Mouse (Mus musculus) liver, embryonic 14.5 days (tissue): ENCODE measurements around the gene Trem3. TPM values are rescaled to one million over a fixed set of nuclear protein-coding genes. Genes with fewer than 3 reads are reported as not detected.
A peak's percentile ranks its signal among the peaks of the same experiment; 100 is the strongest.

ENCODE experiments used
- ATAC-seq: fragments of 200-750 bp; cut with Nextera tagmentation; 2 replicates; pipeline ENCODE4 v1.8.0; 2017; ENCODE audit warnings: moderate number of reproducible peaks, mild to moderate bottlenecking, moderate library complexity; ENCODE audit not compliant: insufficient read depth
- DNase-seq, 3 experiments: peaks; one replicate each; pipeline ENCODE4 v3.0.0-alpha.2; 2012 to 2013; ENCODE audit warnings: low read depth in 3 of 3, low spot score in 3 of 3
- H3K27ac ChIP-seq: fragments of 300-500 bp; sonication (generic); 2 replicates; pipeline ENCODE4 v1.5.1; 2014; ENCODE audit warnings: moderate library complexity, mild to moderate bottlenecking, control low read depth, inconsistent platforms
- H3K27me3 ChIP-seq: fragments of 300-500 bp; sonication (generic); 2 replicates; pipeline ENCODE4 v1.6.1; 2014; ENCODE audit warnings: mild to moderate bottlenecking, low read length, moderate library complexity; ENCODE audit not compliant: control insufficient read depth, insufficient read depth
- H3K36me3 ChIP-seq: fragments of 300-500 bp; sonication (generic); replicated peaks from 2 replicates; pipeline ENCODE4 v1.6.1; 2014; ENCODE audit warnings: low read depth; ENCODE audit not compliant: control insufficient read depth, insufficient read depth
- H3K4me1 ChIP-seq, 2 experiments: fragments of 200-500 bp in 1 of 2; fragments of 300-500 bp in 1 of 2; sonication (generic) in 1 of 2; replicated peaks; 2 replicates each; pipeline ENCODE4 v1.6.1; 2012 to 2014; ENCODE audit warnings: antibody characterized with exemption in 1 of 2, inconsistent platforms in 1 of 2, low read length in 1 of 2; ENCODE audit not compliant: control insufficient read depth in 2 of 2, insufficient read depth in 2 of 2
- H3K4me2 ChIP-seq: fragments of 300-500 bp; sonication (generic); 2 replicates; pipeline ENCODE4 v1.6.1; 2014; ENCODE audit warnings: low read depth, mild to moderate bottlenecking, control low read depth, moderate library complexity
- H3K4me3 ChIP-seq, 2 experiments: fragments of 200-500 bp in 1 of 2; fragments of 300-500 bp in 1 of 2; sonication (generic) in 1 of 2; 2 replicates each; pipeline ENCODE4 v1.5.1; 2012 to 2014; ENCODE audit warnings: low read depth in 2 of 2, low read length in 2 of 2, mild to moderate bottlenecking in 2 of 2, control low read depth in 1 of 2, inconsistent platforms in 1 of 2, moderate library complexity in 1 of 2; ENCODE audit not compliant: insufficient read depth in 1 of 2
- H3K9ac ChIP-seq: fragments of 300-500 bp; sonication (generic); replicated peaks from 2 replicates; pipeline ENCODE4 v1.6.1; 2014; ENCODE audit warnings: mild to moderate bottlenecking, control low read depth, moderate library complexity
- H3K9me3 ChIP-seq: fragments of 300-500 bp; sonication (generic); 2 replicates; pipeline ENCODE4 v1.6.1; 2016; ENCODE audit warnings: low read length, mixed read lengths; ENCODE audit not compliant: control insufficient read depth
- CTCF ChIP-seq: IDR thresholded peaks from 2 replicates; pipeline ENCODE4 v1.5.1; 2016; ENCODE audit warnings: antibody characterized with exemption, low read depth, control low read depth
- EP300 ChIP-seq: IDR thresholded peaks from 2 replicates; pipeline ENCODE4 v1.6.1; 2016; ENCODE audit warnings: antibody characterized with exemption, low read depth
- WGBS: fragments of 180-500 bp; shearing (Covaris S2); extraction: QIAGEN DNeasy Blood & Tissue Kit; methylation state at CpG from one replicate; pipeline ENCODE4 v1.1.7; 2014; ENCODE audit not compliant: insufficient replicate concordance; 5-methylcytosine and 5-hydroxymethylcytosine counted together
- polyA plus RNA-seq, 2 experiments: library from polyadenylated mRNA; depleted of rRNA in 1 of 2; stranded (reverse) in 1 of 2; unstranded in 1 of 2; fragments of >200 nt; fragmentation: Nextera tagmentation in 1 of 2; extraction: Ambion mirVana in 1 of 2; gene quantifications; 2 replicates each; pipeline versions ENCODE4 v1.2.1 to v1.2.3; 2012 to 2014

Trem3 gene
- polyA plus RNA-seq, 2 experiments, result 1.6 to 4.1 TPM

- no peaks in the 10 kb centered on the region for H3K9me3 ChIP-seq
- DNase-seq, result peak; percentile 75 to 78 (median 77)
- no peaks in the 10 kb centered on the region for H3K27me3 ChIP-seq
- no peaks in the 10 kb centered on the region for H3K36me3 ChIP-seq
- WGBS, result 20% methylated on average over 6 of the region's 6 CpGs
- ATAC-seq, result no peak
- no peak overlapping the region; the same call in 1 of the 2 replicates for H3K27ac ChIP-seq
- TF ChIP-seq EP300, result no peak
- peak; percentile 94 for TF ChIP-seq CTCF
- H3K9ac ChIP-seq, result no peak overlapping the region
- H3K4me3 ChIP-seq, result no peak overlapping the region
- no peak overlapping the region for H3K4me2 ChIP-seq
- peaks cover 47 to 62% of the 10 kb centered on the region in 2 experiments for H3K4me1 ChIP-seq
These were observed 27.3 kb downstream of the Trem3 start for GRCm38 (mm10) chr17:48274885-48275284.

GRCm38 (mm10) chr17:48275736-48276135 is 28.2 kb downstream of the Trem3 start:
- Histone ChIP-seq H3K4me3 (no peak overlapping the region), H3K4me2 (peak overlapping the region; percentile 6; the same call in 1 of the 2 replicates)

GRCm38 (mm10) chr17:48278381-48278780 is 30.8 kb downstream of the Trem3 start:
- H3K36me3 ChIP-seq, result no peaks in the 10 kb centered on the region
- ATAC-seq (no peak), DNase-seq (no peak)
- H3K9ac ChIP-seq, result no peak overlapping the region
- H3K4me3 ChIP-seq, result no peak overlapping the region
- H3K27me3 ChIP-seq, result no peaks in the 10 kb centered on the region
- TF ChIP-seq EP300 (no peak), CTCF (no peak)
- no peak overlapping the region for H3K4me2 ChIP-seq
- H3K9me3 ChIP-seq, result no peaks in the 10 kb centered on the region
- no peak overlapping the region for H3K27ac ChIP-seq
- H3K4me1 ChIP-seq, result peaks cover 29 to 53% of the 10 kb centered on the region in 2 experiments

More at GRCm38 (mm10) chr17:48275736-48276135, 28.2 kb downstream of the Trem3 start:
- Histone ChIP-seq H3K9ac (no peak overlapping the region), H3K9me3 (no peaks in the 10 kb centered on the region), H3K27ac (no peak overlapping the region), H3K27me3 (no peaks in the 10 kb centered on the region), H3K36me3 (no peaks in the 10 kb centered on the region), H3K4me1 (peaks cover 43 to 61% of the 10 kb centered on the region in 2 experiments)
- DNase-seq (no peak), ATAC-seq (no peak)
- WGBS, result 25% methylated on average over 7 of the region's 7 CpGs
- TF ChIP-seq CTCF (no peak), EP300 (no peak)

- no peak overlapping the region for H3K27ac ChIP-seq
- TF ChIP-seq EP300 (no peak), CTCF (no peak)
- H3K4me3 ChIP-seq, result no peak overlapping the region
- no peak for ATAC-seq
- DNase-seq, result no peak
- H3K4me2 ChIP-seq, result no peak overlapping the region
- H3K4me1 ChIP-seq, result peaks cover 23 to 48% of the 10 kb centered on the region in 2 experiments
- H3K9ac ChIP-seq, result no peak overlapping the region; the same call in 1 of the 2 replicates
- 43% methylated on average over 4 of the region's 4 CpGs for WGBS
- H3K27me3 ChIP-seq, result no peaks in the 10 kb centered on the region
- H3K9me3 ChIP-seq, result no peaks in the 10 kb centered on the region
- H3K36me3 ChIP-seq, result no peaks in the 10 kb centered on the region
These were observed 31.4 kb downstream of the Trem3 start for GRCm38 (mm10) chr17:48279002-48279401.

- peak overlapping the region; percentile 48 to 72 for H3K4me3 ChIP-seq
- H3K4me2 ChIP-seq, result peak overlapping the region; percentile 64
- DNase-seq, result no peak
- no peaks in the 10 kb centered on the region for H3K36me3 ChIP-seq
- H3K4me1 ChIP-seq, result peaks cover 17 to 34% of the 10 kb centered on the region in 2 experiments
- H3K9ac ChIP-seq, result peak overlapping the region; percentile 69
- no peaks in the 10 kb centered on the region for H3K9me3 ChIP-seq
- ATAC-seq, result peak; percentile 56
- H3K27me3 ChIP-seq, result no peaks in the 10 kb centered on the region
- TF ChIP-seq EP300 (no peak), CTCF (no peak)
- WGBS, result 25% methylated on average over 18 of the region's 18 CpGs
- H3K27ac ChIP-seq, result no peak overlapping the region; the same call in none of the 2 replicates
These were observed 33.6 kb downstream of the Trem3 start for GRCm38 (mm10) chr17:48280943-48281738.
